Mouse (Mus musculus): ENCODE results near the gene Pde3a. TPM values are rescaled to one million over a fixed set of nuclear protein-coding genes. Genes with fewer than 3 reads are reported as not detected.

Pde3a gene
- polyA plus RNA-seq, 1 experiment from 2014 or later, result 2.4 TPM

DNA sequence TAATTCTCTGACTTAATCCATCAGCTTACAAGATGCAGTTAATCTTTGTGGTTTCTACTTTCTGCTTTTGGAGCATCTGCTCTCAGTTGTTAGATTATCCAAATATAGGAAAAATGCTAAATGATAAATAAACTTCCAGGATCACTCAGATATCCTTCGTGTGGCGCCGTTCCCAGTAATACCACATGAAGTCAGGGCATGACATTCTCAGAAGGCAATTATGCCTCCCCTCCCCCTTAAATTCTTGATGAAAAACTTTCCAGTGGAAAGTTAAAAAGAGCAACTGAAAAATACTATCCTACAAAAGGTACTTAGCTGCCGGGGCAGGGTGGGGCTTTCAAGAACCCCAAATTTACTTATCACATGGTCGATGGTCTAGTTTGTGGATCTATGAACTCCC, 161.8 kb downstream of the Pde3a start:
- H3K27me3 ChIP-seq (replicated peaks), result no peaks in the 10 kb centered on the region
- WGBS, result 92% methylated on average over 5 of the region's 5 CpGs
- H3K9ac ChIP-seq (replicated peaks), result no peak overlapping the region
- H3K9me3 ChIP-seq (replicated peaks), result no peaks in the 10 kb centered on the region
- H3K4me1 ChIP-seq, result 0 out of 2 replicates have a peak, but pooled peaks cover 1% of the 10 kb centered on the region
- no peaks in the 10 kb centered on the region for H3K36me3 ChIP-seq
- H3K4me2 ChIP-seq, result no peak overlapping the region
- no peak overlapping the region for H3K4me3 ChIP-seq (replicated peaks)
- no peak for ATAC-seq (ENCODE audit: low FRiP score)
- no peak overlapping the region for H3K27ac ChIP-seq (replicated peaks)

DNA sequence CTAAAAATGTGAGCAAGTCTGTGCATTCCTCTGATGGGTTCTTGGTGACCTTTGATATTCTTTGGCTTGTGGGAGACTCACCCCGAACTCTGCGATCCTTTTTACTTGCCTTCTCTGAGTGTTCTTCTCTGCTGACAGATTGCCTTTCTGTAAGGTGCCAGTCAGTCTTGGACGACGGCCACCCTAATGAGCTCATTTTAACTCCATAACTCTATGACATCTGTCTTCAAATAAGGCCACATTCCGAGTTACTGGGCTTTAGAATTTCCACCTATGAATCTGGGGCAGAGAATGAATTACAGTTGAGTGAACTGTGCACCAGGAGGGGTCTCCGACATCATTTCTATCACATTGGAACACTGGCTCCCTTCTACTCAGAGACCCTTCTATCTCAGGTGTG, 176.0 kb downstream of the Pde3a start:
- ATAC-seq (ENCODE audit: low FRiP score), result no peak
- Histone ChIP-seq H3K4me1 (no peaks in the 10 kb centered on the region), H3K27ac (replicated peaks) (no peak overlapping the region), H3K27me3 (replicated peaks) (no peaks in the 10 kb centered on the region), H3K4me2 (no peak overlapping the region), H3K9me3 (replicated peaks) (no peaks in the 10 kb centered on the region), H3K4me3 (replicated peaks) (no peak overlapping the region), H3K9ac (replicated peaks) (no peak overlapping the region), H3K36me3 (no peaks in the 10 kb centered on the region)
- WGBS, result 92% methylated on average over 6 of the region's 6 CpGs

DNA sequence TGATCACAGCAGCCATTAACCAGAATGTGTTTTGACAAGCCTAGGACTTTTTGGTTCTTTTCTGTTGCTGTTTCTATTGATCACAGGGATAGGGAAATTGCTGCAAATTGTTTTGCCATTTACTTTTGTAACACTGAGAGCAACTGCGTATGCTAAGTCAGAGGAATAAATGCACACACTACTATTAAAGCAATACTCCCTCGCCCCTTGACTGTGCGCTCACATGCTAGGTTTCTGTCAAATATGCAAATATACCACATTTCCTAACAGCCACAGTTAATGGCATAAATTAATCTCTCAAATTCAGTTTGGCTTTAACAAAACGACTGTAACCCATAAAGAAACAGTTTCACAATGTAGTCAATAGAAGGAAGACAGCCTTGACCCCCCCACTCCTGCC, 179.5 kb downstream of the Pde3a start:
- 73% methylated on average over 4 of the region's 4 CpGs for WGBS
- Histone ChIP-seq H3K4me3 (replicated peaks) (no peak overlapping the region), H3K36me3 (no peaks in the 10 kb centered on the region), H3K27ac (replicated peaks) (no peak overlapping the region), H3K9me3 (replicated peaks) (no peaks in the 10 kb centered on the region), H3K4me2 (no peak overlapping the region), H3K9ac (replicated peaks) (no peak overlapping the region), H3K27me3 (replicated peaks) (no peaks in the 10 kb centered on the region), H3K4me1 (no peaks in the 10 kb centered on the region)
- no peak for ATAC-seq (ENCODE audit: low FRiP score)

DNA sequence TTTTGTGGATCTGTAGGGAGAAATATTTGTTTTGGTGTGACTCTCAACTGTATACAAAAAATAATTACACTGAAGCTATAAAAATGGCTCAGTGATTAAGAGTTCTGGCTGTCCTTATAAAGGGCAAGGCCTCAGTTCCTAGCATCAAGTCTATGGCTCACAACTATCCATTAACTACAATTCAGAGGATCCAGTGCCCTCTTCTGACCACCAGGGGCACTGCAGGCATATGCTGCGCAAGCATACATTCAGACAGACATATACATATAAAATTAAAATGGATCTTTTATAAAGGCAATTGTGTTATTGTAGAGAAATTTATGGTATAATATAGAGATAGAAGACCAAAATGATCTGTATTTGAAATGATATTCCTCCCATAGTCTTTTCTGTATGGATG, 181.1 kb downstream of the Pde3a start:
- H3K27ac ChIP-seq (replicated peaks), result no peak overlapping the region
- H3K36me3 ChIP-seq, result no peaks in the 10 kb centered on the region
- WGBS, result 91% methylated on average over 1 of the region's 1 CpGs
- peaks cover 12% of the 10 kb centered on the region for H3K4me1 ChIP-seq
- H3K27me3 ChIP-seq (replicated peaks), result no peaks in the 10 kb centered on the region
- no peak for ATAC-seq (ENCODE audit: low FRiP score)
- H3K9ac ChIP-seq (replicated peaks), result no peak overlapping the region
- no peak overlapping the region for H3K4me3 ChIP-seq (replicated peaks)
- H3K9me3 ChIP-seq (replicated peaks), result no peaks in the 10 kb centered on the region
- no peak overlapping the region for H3K4me2 ChIP-seq

DNA sequence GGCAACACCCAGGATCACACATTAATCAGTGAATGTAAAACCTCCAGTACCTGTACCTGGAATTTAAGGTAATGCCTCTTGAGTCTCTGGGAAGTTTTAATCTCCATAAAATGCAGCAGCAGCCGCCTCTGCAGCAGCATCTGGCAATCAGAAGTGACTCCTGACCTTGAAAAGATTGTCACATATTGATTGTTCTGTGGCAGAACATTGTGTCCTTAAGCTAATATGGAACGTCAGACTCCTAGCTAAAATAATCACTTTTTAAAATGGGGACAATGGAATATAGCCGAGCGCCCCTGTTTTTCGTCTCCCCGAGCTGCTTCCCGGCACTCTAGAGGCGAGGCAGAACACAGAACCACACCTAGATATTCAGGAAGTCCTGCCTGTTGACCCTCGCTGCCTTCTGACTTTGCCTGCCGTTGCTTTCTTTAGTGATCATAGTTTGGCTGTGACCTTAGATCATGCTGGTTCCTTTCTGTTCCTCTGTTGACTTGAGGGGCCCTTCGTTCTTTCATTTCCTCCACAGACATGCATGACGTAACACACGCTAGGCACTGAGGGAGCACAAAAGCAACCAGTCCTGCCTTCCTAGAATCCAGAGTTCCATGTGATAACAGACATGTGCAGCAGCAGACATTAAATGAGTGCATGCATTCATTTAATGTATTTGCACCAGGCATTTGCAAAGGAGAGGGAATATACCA, 183.4 kb downstream of the Pde3a start:
- 89% methylated on average over 13 of the region's 13 CpGs for WGBS
- Histone ChIP-seq H3K27me3 (replicated peaks) (no peaks in the 10 kb centered on the region), H3K9ac (replicated peaks) (no peak overlapping the region), H3K4me3 (replicated peaks) (no peak overlapping the region), H3K9me3 (replicated peaks) (no peaks in the 10 kb centered on the region), H3K4me2 (no peak overlapping the region), H3K27ac (replicated peaks) (no peak overlapping the region), H3K36me3 (no peaks in the 10 kb centered on the region), H3K4me1 (peaks cover 12% of the 10 kb centered on the region)
- no peak for ATAC-seq (ENCODE audit: low FRiP score)

DNA sequence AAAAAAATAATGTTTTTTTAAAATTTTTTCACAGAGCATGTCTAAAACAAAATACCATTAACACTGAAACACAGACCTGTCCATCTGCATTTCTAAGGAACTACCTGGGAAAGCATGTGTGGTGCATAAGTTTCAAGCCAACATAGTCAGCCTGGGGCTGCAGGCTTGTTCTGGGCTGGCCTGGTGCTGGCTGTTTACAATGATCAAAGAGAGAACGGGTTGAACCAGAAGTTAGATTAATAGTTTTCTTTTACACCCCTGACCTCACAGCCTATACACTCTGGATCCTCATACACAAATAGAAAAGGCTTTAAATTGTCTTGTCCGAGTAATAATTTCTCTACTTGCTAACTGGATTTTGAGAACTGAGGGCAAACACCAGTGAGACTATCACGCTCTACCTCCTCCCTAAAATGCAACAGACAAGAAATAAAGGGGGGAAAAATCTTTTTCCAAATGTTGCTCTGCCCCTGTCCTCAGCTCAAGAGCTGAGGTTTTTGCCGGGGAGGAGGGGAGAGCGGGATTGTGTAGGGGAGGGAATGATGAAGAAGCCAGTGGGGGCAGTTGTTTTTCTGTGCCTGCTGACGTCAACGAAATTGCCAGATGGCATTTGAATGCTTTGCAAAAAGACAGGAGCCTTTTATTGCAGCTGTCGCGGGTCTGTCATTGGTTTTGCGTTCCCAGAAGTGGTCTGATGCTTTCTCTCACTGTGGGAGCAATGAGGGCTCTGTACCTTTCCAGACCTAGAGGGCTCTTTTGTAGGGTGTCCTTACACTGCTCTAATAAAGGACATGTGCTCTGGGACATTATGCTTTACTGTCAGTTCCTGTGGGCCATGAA, 185.1 kb downstream of the Pde3a start:
- Histone ChIP-seq H3K27ac (replicated peaks) (peak overlapping the region; percentile 24; the same call in 1 of the 2 replicates), H3K4me2 (peak overlapping the region; percentile 21), H3K9ac (replicated peaks) (no peak overlapping the region), H3K4me3 (replicated peaks) (no peak overlapping the region), H3K9me3 (replicated peaks) (no peaks in the 10 kb centered on the region), H3K27me3 (replicated peaks) (no peaks in the 10 kb centered on the region), H3K36me3 (no peaks in the 10 kb centered on the region), H3K4me1 (peaks cover 12% of the 10 kb centered on the region)
- 19% methylated on average over 10 of the region's 10 CpGs for WGBS
- peak; percentile 56 for ATAC-seq (ENCODE audit: low FRiP score)

DNA sequence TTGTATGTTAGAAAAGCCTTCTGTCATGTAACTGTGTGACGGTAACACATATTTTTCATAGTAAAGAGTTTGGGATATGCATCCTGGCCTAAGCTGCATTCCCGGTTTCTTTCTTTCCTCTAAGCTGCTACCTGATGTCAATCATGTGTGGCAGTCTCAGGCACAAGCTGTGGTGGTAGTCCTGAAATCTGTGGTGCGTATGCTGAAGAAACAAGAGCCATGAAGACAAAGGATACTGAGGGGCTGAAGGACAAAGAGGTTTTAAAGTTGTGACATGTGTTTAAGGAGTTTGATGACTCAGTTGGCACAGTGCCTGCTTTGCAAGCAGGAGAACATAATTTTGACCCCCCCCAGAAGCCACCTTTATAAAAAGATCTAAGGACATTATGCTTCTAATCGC, 186.1 kb downstream of the Pde3a start:
- Histone ChIP-seq H3K9ac (replicated peaks) (no peak overlapping the region), H3K27ac (replicated peaks) (no peak overlapping the region), H3K4me1 (peaks cover 12% of the 10 kb centered on the region), H3K4me2 (no peak overlapping the region), H3K27me3 (replicated peaks) (no peaks in the 10 kb centered on the region), H3K9me3 (replicated peaks) (no peaks in the 10 kb centered on the region), H3K4me3 (replicated peaks) (no peak overlapping the region), H3K36me3 (no peaks in the 10 kb centered on the region)
- no peak for ATAC-seq (ENCODE audit: low FRiP score)
- WGBS, result 80% methylated on average over 4 of the region's 4 CpGs

DNA sequence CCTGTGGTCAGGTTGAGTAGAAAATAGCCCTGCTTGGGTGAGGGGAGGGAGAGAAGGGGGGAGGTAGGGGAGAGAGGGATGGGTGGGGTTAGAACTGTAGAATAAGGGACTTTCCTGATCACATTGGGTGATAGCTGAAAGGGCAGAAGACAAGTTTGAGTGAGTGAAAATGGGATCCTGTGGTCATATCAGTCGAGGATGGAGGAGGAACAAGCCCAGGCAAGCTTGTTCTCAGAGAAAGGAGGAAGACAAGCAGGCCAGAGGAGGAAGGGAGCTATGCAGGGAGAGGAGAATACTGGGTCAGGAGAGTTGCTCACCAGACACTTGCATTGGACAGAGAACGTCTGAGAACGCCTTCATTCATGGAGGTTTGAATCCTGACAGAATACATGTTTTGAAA, 190.9 kb downstream of the Pde3a start:
- H3K36me3 ChIP-seq, result no peaks in the 10 kb centered on the region
- 80% methylated on average over 3 of the region's 3 CpGs for WGBS
- no peaks in the 10 kb centered on the region for H3K27me3 ChIP-seq (replicated peaks)
- H3K4me1 ChIP-seq, result peaks cover under 1% of the 10 kb centered on the region; the same call in 1 of the 2 replicates
- no peak overlapping the region for H3K4me2 ChIP-seq
- H3K4me3 ChIP-seq (replicated peaks), result no peak overlapping the region
- no peak overlapping the region for H3K27ac ChIP-seq (replicated peaks)
- ATAC-seq (ENCODE audit: low FRiP score), result no peak
- no peaks in the 10 kb centered on the region for H3K9me3 ChIP-seq (replicated peaks)
- H3K9ac ChIP-seq (replicated peaks), result no peak overlapping the region

DNA sequence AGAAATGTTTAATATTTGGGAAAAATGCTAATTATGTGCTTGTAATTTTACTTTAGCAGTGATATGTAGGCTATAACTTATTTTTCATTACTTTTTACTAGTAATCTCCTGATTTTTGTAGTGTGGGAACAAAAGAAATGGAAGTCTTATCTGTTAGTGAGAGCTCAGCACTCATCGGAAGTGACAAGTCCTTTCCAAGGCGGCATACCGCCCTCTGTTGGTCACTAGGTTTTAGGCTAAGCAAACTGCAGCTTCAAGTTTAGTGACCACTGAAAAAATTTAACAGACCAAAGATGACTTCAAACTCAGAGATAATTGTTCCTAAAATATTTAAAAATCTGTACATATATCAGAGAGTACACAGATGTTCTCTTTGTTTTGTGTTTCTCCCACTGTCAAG, 198.5 kb downstream of the Pde3a start:
- 13% methylated on average over 3 of the region's 3 CpGs for WGBS

DNA sequence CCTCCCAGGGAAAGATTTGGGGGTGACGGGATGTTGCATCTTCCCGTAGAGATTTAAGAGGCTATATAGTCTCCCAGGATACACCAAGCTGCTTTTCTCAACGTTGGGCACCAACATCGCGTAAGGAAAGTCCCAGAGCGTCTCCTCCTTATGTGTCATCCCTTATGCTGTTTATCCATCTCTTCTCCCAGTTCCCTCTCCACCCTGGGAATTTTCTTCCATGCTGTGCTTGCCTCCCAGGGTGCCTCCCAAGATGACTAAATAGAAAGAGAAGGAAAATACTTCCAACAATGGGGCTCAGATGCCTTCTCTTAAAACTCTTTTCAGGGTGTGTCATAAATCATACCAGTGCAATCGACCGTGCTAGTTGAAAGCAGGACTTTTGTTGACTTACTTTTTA, 199.8 kb downstream of the Pde3a start:
- Histone ChIP-seq H3K4me2 (no peak overlapping the region), H3K27me3 (replicated peaks) (no peaks in the 10 kb centered on the region), H3K9me3 (replicated peaks) (no peaks in the 10 kb centered on the region), H3K4me1 (peaks cover 2% of the 10 kb centered on the region; the same call in 1 of the 2 replicates), H3K36me3 (no peaks in the 10 kb centered on the region), H3K4me3 (replicated peaks) (no peak overlapping the region), H3K9ac (replicated peaks) (no peak overlapping the region), H3K27ac (replicated peaks) (no peak overlapping the region)
- no peak for ATAC-seq (ENCODE audit: low FRiP score)
- 58% methylated on average over 8 of the region's 8 CpGs for WGBS

More for the DNA sequence above, 198.5 kb downstream of the Pde3a start:
- Histone ChIP-seq H3K9ac (replicated peaks) (no peak overlapping the region), H3K4me3 (replicated peaks) (no peak overlapping the region), H3K36me3 (no peaks in the 10 kb centered on the region), H3K4me2 (no peak overlapping the region), H3K4me1 (peaks cover 2% of the 10 kb centered on the region; the same call in 1 of the 2 replicates), H3K27me3 (replicated peaks) (no peaks in the 10 kb centered on the region), H3K9me3 (replicated peaks) (no peaks in the 10 kb centered on the region), H3K27ac (replicated peaks) (no peak overlapping the region)
- ATAC-seq (ENCODE audit: low FRiP score), result peak; percentile 72; the same call in 1 of the 2 replicates

DNA sequence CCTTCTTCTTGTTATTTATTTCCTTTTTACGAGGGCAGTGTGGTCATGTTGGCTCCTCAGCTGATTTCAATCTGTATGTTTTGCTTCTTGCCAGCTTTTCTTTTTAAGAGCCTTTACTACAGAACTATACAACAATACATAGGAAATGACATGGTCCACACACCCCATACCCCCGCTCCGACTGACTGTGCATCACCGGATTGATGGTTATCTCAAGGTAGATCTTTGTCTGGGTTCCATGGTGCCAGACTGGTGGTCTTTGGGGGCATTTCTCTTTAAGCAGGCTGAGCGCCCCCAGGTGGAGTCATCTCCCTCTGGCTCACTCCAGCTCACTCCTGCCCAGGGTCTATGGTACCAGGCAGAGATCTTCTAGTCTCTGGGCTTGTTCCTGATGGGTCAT, 206.3 kb downstream of the Pde3a start:
- no peak for ATAC-seq (ENCODE audit: low FRiP score)
- H3K4me3 ChIP-seq (replicated peaks), result no peak overlapping the region
- H3K27ac ChIP-seq (replicated peaks), result no peak overlapping the region
- H3K36me3 ChIP-seq, result no peaks in the 10 kb centered on the region
- no peaks in the 10 kb centered on the region for H3K9me3 ChIP-seq (replicated peaks)
- 0 out of 2 replicates have a peak, but pooled peaks cover 3% of the 10 kb centered on the region for H3K4me1 ChIP-seq
- H3K9ac ChIP-seq (replicated peaks), result no peak overlapping the region
- no peaks in the 10 kb centered on the region for H3K27me3 ChIP-seq (replicated peaks)
- no peak overlapping the region for H3K4me2 ChIP-seq
- 82% methylated on average over 5 of the region's 5 CpGs for WGBS

DNA sequence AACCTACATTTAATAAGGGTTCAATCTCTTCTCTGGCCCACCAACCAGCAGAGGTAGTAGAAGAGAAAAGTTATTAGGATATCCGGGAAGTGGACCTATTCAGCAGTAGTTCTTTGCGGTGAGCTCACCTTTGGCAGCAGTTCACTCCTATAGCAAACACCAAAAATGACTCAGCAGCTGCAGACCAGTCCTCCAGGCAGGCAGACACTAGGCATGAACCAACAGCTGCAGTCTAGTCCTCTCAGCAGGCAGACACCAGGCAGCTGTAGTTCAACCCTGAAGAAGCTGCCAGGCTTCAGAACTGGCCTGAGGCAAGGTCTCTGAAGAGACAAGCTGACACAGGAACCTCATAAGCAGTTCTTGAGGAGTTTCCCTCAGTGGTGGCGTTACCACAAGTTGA, 207.5 kb downstream of the Pde3a start:
- Histone ChIP-seq H3K9ac (replicated peaks) (no peak overlapping the region), H3K4me3 (replicated peaks) (no peak overlapping the region), H3K27me3 (replicated peaks) (no peaks in the 10 kb centered on the region), H3K4me2 (no peak overlapping the region), H3K4me1 (0 out of 2 replicates have a peak, but pooled peaks cover 3% of the 10 kb centered on the region), H3K27ac (replicated peaks) (no peak overlapping the region), H3K9me3 (replicated peaks) (no peaks in the 10 kb centered on the region), H3K36me3 (no peaks in the 10 kb centered on the region)
- no peak for ATAC-seq (ENCODE audit: low FRiP score)
- WGBS, result 93% methylated on average over 3 of the region's 3 CpGs
